Mouse (Mus musculus) mammary gland, adult 2 months (tissue): Measurements from ENCODE around the gene Olfr1152. TPM values are rescaled to one million over a fixed set of nuclear protein-coding genes. Genes with fewer than 3 reads are reported as not detected.

Source experiments
- polyA plus RNA-seq: library from polyadenylated mRNA; depleted of rRNA; stranded (reverse); fragments of >200 nt; gene quantifications from 2 replicates; pipeline ENCODE4 v1.2.3, GENCODE M21; 2012; ENCODE audit warnings: low replicate concordance; rRNA removed

Gene Olfr1152
- polyA plus RNA-seq, result not detected in 2 replicates

DNA sequence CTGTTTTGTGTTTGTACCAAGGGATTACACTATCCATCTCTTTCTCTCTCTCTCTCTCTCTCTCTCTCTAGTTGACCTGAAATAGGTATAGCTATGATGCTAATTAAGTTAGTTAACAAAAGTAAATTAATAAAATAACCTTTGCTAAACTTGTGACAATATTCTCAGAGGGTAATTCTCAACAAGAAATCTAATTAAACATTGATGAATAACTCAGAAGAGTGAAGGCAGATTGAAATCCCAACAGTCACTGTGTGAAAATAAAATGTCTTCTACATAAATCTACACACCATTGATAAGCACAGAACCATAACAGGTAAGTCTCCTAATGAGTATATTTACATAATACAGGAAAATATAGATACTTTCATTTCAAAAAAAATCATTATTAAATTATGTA, at the start of gene Olfr1152:
Gene Olfr1152 (plus strand): TSS at position 301 of the 400 bp plus-strand sequence.

DNA sequence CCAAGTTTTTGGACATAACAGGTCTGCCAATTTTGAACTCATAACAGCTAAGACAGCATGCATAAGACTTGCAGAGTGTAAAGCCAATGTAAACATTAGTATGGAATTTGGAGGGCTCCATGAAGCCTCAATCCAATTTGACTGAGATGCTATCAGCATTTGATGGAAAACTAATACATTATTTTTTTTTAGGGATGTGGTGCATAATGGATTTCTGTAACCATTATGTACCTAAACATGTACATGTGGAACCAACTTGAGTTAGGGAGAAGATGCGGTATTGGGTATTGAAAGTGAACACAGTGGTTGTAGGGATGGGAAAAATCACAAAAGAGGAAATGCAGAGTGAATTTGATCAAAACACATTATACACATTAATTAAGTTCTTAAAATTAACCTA, 36.1 kb upstream of the Olfr1152 start, which contains the start of gene Olfr1148:
Gene Olfr1148 (plus strand): TSS at position 301 of the 400 bp plus-strand sequence.

DNA sequence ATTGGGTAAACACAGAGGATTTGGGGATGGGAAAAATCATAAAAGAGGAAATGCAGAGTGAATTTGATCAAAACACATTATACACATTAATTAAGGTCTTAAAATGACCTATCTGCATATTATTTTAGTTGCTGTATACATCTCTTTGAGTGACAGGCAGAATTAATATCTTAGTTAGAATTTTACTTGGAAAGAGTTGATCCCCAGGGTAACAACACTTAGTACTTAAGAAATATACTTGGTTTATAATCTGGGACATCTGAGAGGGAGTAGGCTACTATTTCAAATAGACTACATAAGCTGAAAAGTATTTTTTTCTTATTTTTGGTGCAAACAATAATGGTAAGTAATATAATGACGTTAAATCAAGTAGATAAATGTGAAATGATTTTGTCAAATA, 22.6 kb upstream of the Olfr1152 start, which contains the start of gene Olfr1150-ps1:
Gene Olfr1150-ps1 (plus strand): TSS at position 301 of the 400 bp plus-strand sequence.

DNA sequence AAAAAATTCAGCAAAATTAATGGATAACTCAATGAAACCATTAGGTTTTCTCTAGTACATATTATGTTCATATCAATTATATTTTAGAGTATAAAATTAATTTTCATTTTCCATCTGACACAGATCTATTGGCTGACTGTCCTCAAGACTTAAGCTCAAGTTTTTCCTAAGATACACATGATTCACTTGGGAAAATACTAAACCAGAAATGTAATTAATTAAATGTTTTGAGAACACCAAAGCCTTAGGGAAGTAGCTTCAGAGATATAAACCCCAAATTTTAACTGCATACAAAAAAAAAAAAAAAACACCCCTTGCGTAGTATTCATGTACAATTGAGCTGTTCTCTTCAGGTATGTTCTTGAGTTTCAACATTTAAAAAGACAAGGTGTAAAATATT, 10.7 kb upstream of the Olfr1152 start, which contains the start of gene Olfr1151:
Gene Olfr1151 (plus strand): TSS at position 301 of the 400 bp plus-strand sequence.

DNA sequence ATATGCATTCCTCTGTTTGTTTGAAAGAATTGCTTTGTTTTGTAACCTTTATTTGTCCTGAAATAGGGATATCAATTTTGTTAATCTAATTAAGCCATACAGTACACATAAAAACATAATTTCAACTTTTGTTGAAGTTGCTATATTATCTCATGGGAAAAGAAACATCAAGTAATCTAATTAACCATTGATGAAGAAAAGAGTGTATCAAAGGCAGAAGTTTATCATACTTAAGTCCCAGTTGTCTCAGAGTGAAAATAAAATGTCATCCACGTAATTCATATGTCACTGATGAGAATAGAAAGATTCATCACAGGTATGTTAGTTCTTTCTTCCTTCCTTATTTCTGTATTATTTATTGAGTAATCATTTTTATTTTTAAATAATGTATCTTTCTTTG, 28.4 kb downstream of the Olfr1152 start, which contains the start of gene Olfr1153:
Gene Olfr1153 (plus strand): TSS at position 301 of the 400 bp plus-strand sequence.

DNA sequence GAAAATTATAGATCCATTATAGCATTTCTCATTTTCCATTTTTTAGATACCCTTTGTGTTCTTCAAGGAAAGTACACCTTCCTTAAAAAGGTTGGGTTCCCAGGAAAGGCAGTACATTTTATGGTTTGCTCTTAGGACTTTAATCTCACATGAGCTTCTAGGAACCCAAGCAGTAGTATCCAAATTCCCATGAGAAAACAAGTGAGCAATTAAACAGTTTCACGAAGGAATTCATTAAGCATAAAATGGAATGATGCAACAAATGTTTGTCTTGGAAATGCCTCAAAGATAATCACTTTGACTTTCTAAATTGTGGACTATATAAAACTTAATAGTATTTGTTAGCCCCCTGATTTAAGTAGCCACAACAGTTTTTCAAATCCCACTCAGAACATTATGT, 38.8 kb downstream of the Olfr1152 start, which contains the start of gene Olfr1154:
Gene Olfr1154 (minus strand): TSS at position 101 of the 400 bp plus-strand sequence.

Other genes starting within 250 kb of the Olfr1152 start
- gene Olfr1131, start 239.4 kb upstream of the Olfr1152 start, polyA plus RNA-seq, result not detected in 2 replicates
- gene Olfr1132, start 229.0 kb upstream of the Olfr1152 start, polyA plus RNA-seq, result not detected in 2 replicates
- gene Olfr1133, start 219.1 kb upstream of the Olfr1152 start, polyA plus RNA-seq, result not detected in 2 replicates
- not detected in 2 replicates for gene Olfr1134, start 208.0 kb upstream of the Olfr1152 start, polyA plus RNA-seq
- gene Olfr1135, start 192.8 kb upstream of the Olfr1152 start, polyA plus RNA-seq, result not detected in 2 replicates
- gene Olfr1136, start 172.5 kb upstream of the Olfr1152 start, polyA plus RNA-seq, result not detected in 2 replicates
- gene Olfr1137, start 153.3 kb upstream of the Olfr1152 start, polyA plus RNA-seq, result not detected in 2 replicates
- gene Olfr1138, start 126.5 kb upstream of the Olfr1152 start, polyA plus RNA-seq, result not detected in 2 replicates
- gene Olfr1140, start 122.7 kb upstream of the Olfr1152 start, polyA plus RNA-seq, result not detected in 2 replicates
- gene Olfr1141, start 112.5 kb upstream of the Olfr1152 start, polyA plus RNA-seq, result not detected in 2 replicates
- gene Olfr152, start 87.0 kb upstream of the Olfr1152 start, polyA plus RNA-seq, result not detected in 2 replicates
- not detected in 2 replicates for gene Olfr1143, start 65.9 kb upstream of the Olfr1152 start, polyA plus RNA-seq
- not detected in 2 replicates for gene Olfr1145, start 56.7 kb upstream of the Olfr1152 start, polyA plus RNA-seq
- gene Olfr1148, start 36.0 kb upstream of the Olfr1152 start, polyA plus RNA-seq, result not detected in 2 replicates
- not detected in 2 replicates for gene Olfr1150-ps1, start 22.5 kb upstream of the Olfr1152 start, polyA plus RNA-seq
- gene Olfr1151, start 10.6 kb upstream of the Olfr1152 start, polyA plus RNA-seq, result not detected in 2 replicates
- not detected in 2 replicates for gene Olfr1153, start 28.5 kb downstream of the Olfr1152 start, polyA plus RNA-seq
- gene Olfr1154, start 38.7 kb downstream of the Olfr1152 start, polyA plus RNA-seq, result not detected in 2 replicates
- not detected in 2 replicates for gene Olfr1155, start 78.6 kb downstream of the Olfr1152 start, polyA plus RNA-seq
- gene Olfr1156, start 86.6 kb downstream of the Olfr1152 start, polyA plus RNA-seq, result not detected in 2 replicates
- not detected in 2 replicates for gene Olfr1157, start 101.8 kb downstream of the Olfr1152 start, polyA plus RNA-seq
- not detected in 2 replicates for gene Olfr74, start 108.2 kb downstream of the Olfr1152 start, polyA plus RNA-seq
- gene Olfr1158, start 123.6 kb downstream of the Olfr1152 start, polyA plus RNA-seq, result not detected in 2 replicates
- not detected in 2 replicates for gene Olfr1160, start 141.8 kb downstream of the Olfr1152 start, polyA plus RNA-seq
- not detected in 2 replicates for gene Olfr1161, start 156.3 kb downstream of the Olfr1152 start, polyA plus RNA-seq
- gene Olfr73, start 171.2 kb downstream of the Olfr1152 start, polyA plus RNA-seq, result not detected in 2 replicates
- gene Olfr1162, start 184.6 kb downstream of the Olfr1152 start, polyA plus RNA-seq, result not detected in 2 replicates
- not detected in 2 replicates for gene Olfr1163, start 205.3 kb downstream of the Olfr1152 start, polyA plus RNA-seq
- gene Olfr1164, start 227.5 kb downstream of the Olfr1152 start, polyA plus RNA-seq, result not detected in 2 replicates